In genomic region chr7:34183356-34183755, GRCm38 (mm10) we compare ENCODE assay signal across 13 mouse cellular contexts. TPM values are rescaled to one million over a fixed set of nuclear protein-coding genes. Genes with fewer than 3 reads are reported as not detected.
DNase-seq lines count a peak whose midpoint lies in the region; ATAC-seq and TF ChIP-seq lines count a peak whose summit lies in the region.
"Had no signal": no experiment of that assay in that cellular context is flagged by ENCODE, and none has a peak within 500 bp of the region (broad histone marks: within the 10 kb centered on the region; RNA-seq: fewer than 3 reads in every experiment).

No protein-coding gene starts in this region.

- H3K4me1 ChIP-seq in lung, embryonic 15.5 days: no peaks in the 10 kb centered on the region
- no peaks in the 10 kb centered on the region for H3K4me1 ChIP-seq in lung, adult 2 months (ENCODE audit: control insufficient read depth, insufficient read depth, low read length)
- no peaks in the 10 kb centered on the region for H3K4me1 ChIP-seq in embryonic facial prominence, embryonic 14.5 days (ENCODE audit: control insufficient read depth, insufficient read depth, low read length)
- H3K4me1 ChIP-seq in stomach, postnatal 0 days (replicated peaks; ENCODE audit: control insufficient read depth, insufficient read depth): no peaks in the 10 kb centered on the region
- H3K4me1 ChIP-seq in forebrain, embryonic 15.5 days: no peaks in the 10 kb centered on the region

- TF ChIP-seq POLR2A in lung, adult 2 months (IDR thresholded peaks at IDR 0.05; ENCODE audit: borderline replicate concordance, extremely low read depth, low read depth, low read length): no peak

- no peaks in the 10 kb centered on the region for H3K27me3 ChIP-seq in lung, embryonic 15.5 days
- H3K27me3 ChIP-seq in embryonic facial prominence, embryonic 14.5 days (replicated peaks; ENCODE audit: control insufficient read depth, insufficient read depth, low read length): no peaks in the 10 kb centered on the region
- H3K27me3 ChIP-seq in stomach, postnatal 0 days (ENCODE audit: control insufficient read depth, insufficient read depth, low read length): no peaks in the 10 kb centered on the region
- H3K27me3 ChIP-seq in forebrain, embryonic 15.5 days: no peaks in the 10 kb centered on the region

- no peak overlapping the region for H3K9ac ChIP-seq in lung, embryonic 15.5 days
- H3K9ac ChIP-seq in embryonic facial prominence, embryonic 14.5 days (ENCODE audit: low read depth, low read length): no peak overlapping the region
- no peak overlapping the region for H3K9ac ChIP-seq in stomach, postnatal 0 days (ENCODE audit: low read length)
- no peak overlapping the region for H3K9ac ChIP-seq in forebrain, embryonic 15.5 days (replicated peaks)

- no peak for TF ChIP-seq EP300 in stomach, postnatal 0 days (optimal IDR thresholded peaks at IDR 0.05)

- ATAC-seq in lung, embryonic 15.5 days (ENCODE audit: borderline replicate concordance, extremely low read depth, low FRiP score, low TSS enrichment): 0 out of 2 replicates have a peak, but pooled peaks have one; percentile 49
- peak; percentile 30; the same call in 1 of the 2 replicates for ATAC-seq in embryonic facial prominence, embryonic 14.5 days (ENCODE audit: low read depth)
- peak; percentile 76 for ATAC-seq in stomach, postnatal 0 days (ENCODE audit: low FRiP score, low TSS enrichment)
- no peak for ATAC-seq in forebrain, embryonic 15.5 days (replicated peaks)

- H3K36me3 ChIP-seq in lung, embryonic 15.5 days: peaks cover 38% of the 10 kb centered on the region
- H3K36me3 ChIP-seq in embryonic facial prominence, embryonic 14.5 days (ENCODE audit: control insufficient read depth, insufficient read depth, low read length): peaks cover 43% of the 10 kb centered on the region
- H3K36me3 ChIP-seq in stomach, postnatal 0 days (ENCODE audit: control insufficient read depth, insufficient read depth, low read length): peaks cover 25% of the 10 kb centered on the region
- H3K36me3 ChIP-seq in forebrain, embryonic 15.5 days: peaks cover 39% of the 10 kb centered on the region

- H3K27ac ChIP-seq in lung, embryonic 15.5 days: no peak overlapping the region
- H3K27ac ChIP-seq in embryonic facial prominence, embryonic 14.5 days (replicated peaks; ENCODE audit: low read depth, low read length): no peak overlapping the region
- peak overlapping the region; percentile 45; the same call in 1 of the 2 replicates for H3K27ac ChIP-seq in stomach, postnatal 0 days (replicated peaks)
- no peak overlapping the region for H3K27ac ChIP-seq in forebrain, embryonic 15.5 days (replicated peaks)

- H3K9me3 ChIP-seq in lung, embryonic 15.5 days: no peaks in the 10 kb centered on the region
- H3K9me3 ChIP-seq in embryonic facial prominence, embryonic 14.5 days (ENCODE audit: control insufficient read depth, low read length): no peaks in the 10 kb centered on the region
- H3K9me3 ChIP-seq in stomach, postnatal 0 days (ENCODE audit: control insufficient read depth, low read length): no peaks in the 10 kb centered on the region
- H3K9me3 ChIP-seq in forebrain, embryonic 15.5 days: no peaks in the 10 kb centered on the region

- no peak overlapping the region for H3K4me3 ChIP-seq in lung, embryonic 15.5 days
- no peak overlapping the region for H3K4me3 ChIP-seq in lung, adult 2 months (replicated peaks; ENCODE audit: extremely low read depth, low read depth, low read length)
- no peak overlapping the region for H3K4me3 ChIP-seq in embryonic facial prominence, embryonic 14.5 days (ENCODE audit: low read depth, low read length)
- H3K4me3 ChIP-seq in stomach, postnatal 0 days (ENCODE audit: low read depth, low read length): no peak overlapping the region
- no peak overlapping the region for H3K4me3 ChIP-seq in forebrain, embryonic 15.5 days

- 80% methylated on average over 13 of the region's 13 CpGs for WGBS in lung, embryonic 15.5 days
- 75% methylated on average over 13 of the region's 13 CpGs for WGBS in lung, adult 2 months
- WGBS in embryonic facial prominence, embryonic 14.5 days: 78% methylated on average over 12 of the region's 13 CpGs
- WGBS in stomach, postnatal 0 days: 76% methylated on average over 13 of the region's 13 CpGs
- WGBS in forebrain, embryonic 15.5 days: 89% methylated on average over 13 of the region's 13 CpGs

- no peak for TF ChIP-seq CTCF in lung, adult 2 months (IDR thresholded peaks at IDR 0.05; ENCODE audit: insufficient read depth, low read length)
- no peak for TF ChIP-seq CTCF in stomach, postnatal 0 days (IDR thresholded peaks at IDR 0.05; ENCODE audit: low read depth)

- DNase-seq in adrenal gland, postnatal 36 days: peak; percentile 11 to 47
- DNase-seq in adrenal gland, adult 8-10 months: no peak
- no peak for DNase-seq in lung, adult 2 months
- peak; percentile 33 for DNase-seq in embryonic facial prominence, embryonic 14.5 days (ENCODE audit: low spot score)
- DNase-seq in stomach, postnatal 0 days (ENCODE audit: low spot score): no peak
- no peak for DNase-seq in spleen, postnatal 10 days (ENCODE audit: low spot score in 2 of 2)
- DNase-seq: cerebellum, adult 2 months; lung, postnatal 36 days; thymus, postnatal 25 days had no signal

- no peak overlapping the region for H3K4me2 ChIP-seq in lung, embryonic 15.5 days
- H3K4me2 ChIP-seq in embryonic facial prominence, embryonic 14.5 days (ENCODE audit: low read depth, low read length): no peak overlapping the region
- H3K4me2 ChIP-seq in stomach, postnatal 0 days (replicated peaks; ENCODE audit: low read depth): no peak overlapping the region
- H3K4me2 ChIP-seq in forebrain, embryonic 15.5 days (replicated peaks): no peak overlapping the region
- H3K4me2 ChIP-seq: liver, embryonic 11.5 days had no signal

RNA-seq across cellular contexts. Expression of gene Pdcd2l, which starts 13.1 kb away (rescaled TPM):
- 10 to 100 TPM; 21.8 to 23.9 TPM for total RNA-seq in adrenal gland, postnatal 36 days (2021)
- 10 to 100 TPM; 25.7 to 30.3 (median 27.0) TPM for total RNA-seq in adrenal gland, adult 8-10 months (2022)
- 57.6 and 58.1 TPM in 2 replicates for polyA plus RNA-seq in lung, embryonic 15.5 days (2015; fragmentation: Nextera tagmentation; extraction: Ambion mirVana)
- 19.1 and 23.7 TPM in 2 replicates for polyA plus RNA-seq in lung, adult 2 months (2012; rRNA removed)
- 47.5 and 55.0 TPM in 2 replicates for polyA plus RNA-seq in embryonic facial prominence, embryonic 14.5 days (2014; fragmentation: Nextera tagmentation; extraction: Ambion mirVana)
- polyA plus RNA-seq in stomach, postnatal 0 days (2015; fragmentation: Nextera tagmentation; extraction: Ambion mirVana): 30.4 and 34.6 TPM in 2 replicates
- polyA plus RNA-seq in forebrain, embryonic 15.5 days (2015; fragmentation: Nextera tagmentation; extraction: Ambion mirVana): 78.1 and 80.6 TPM in 2 replicates

RNA-seq across cellular contexts. Expression of gene Uba2, which starts 14.0 kb away (rescaled TPM):
- total RNA-seq in adrenal gland, postnatal 36 days (2021): 10 to 100 TPM; 74.8 to 76.1 TPM
- total RNA-seq in adrenal gland, adult 8-10 months (2022): 10 to 100 TPM; 64.3 to 77.2 (median 72.4) TPM
- 218 and 227 TPM in 2 replicates for polyA plus RNA-seq in lung, embryonic 15.5 days (2015; fragmentation: Nextera tagmentation; extraction: Ambion mirVana)
- polyA plus RNA-seq in lung, adult 2 months (2012; rRNA removed): 23.9 and 42.1 TPM in 2 replicates
- 166 and 183 TPM in 2 replicates for polyA plus RNA-seq in embryonic facial prominence, embryonic 14.5 days (2014; fragmentation: Nextera tagmentation; extraction: Ambion mirVana)
- 80.4 and 80.5 TPM in 2 replicates for polyA plus RNA-seq in stomach, postnatal 0 days (2015; fragmentation: Nextera tagmentation; extraction: Ambion mirVana)
- 202 and 208 TPM in 2 replicates for polyA plus RNA-seq in forebrain, embryonic 15.5 days (2015; fragmentation: Nextera tagmentation; extraction: Ambion mirVana)

RNA-seq across cellular contexts. Expression of gene Gpi1, which starts 46.8 kb away (rescaled TPM):
- 100 to 1,000 TPM; 373 to 429 TPM for total RNA-seq in adrenal gland, postnatal 36 days (2021)
- 100 to 1,000 TPM; 226 to 338 (median 277) TPM for total RNA-seq in adrenal gland, adult 8-10 months (2022)
- 252 and 264 TPM in 2 replicates for polyA plus RNA-seq in lung, embryonic 15.5 days (2015; fragmentation: Nextera tagmentation; extraction: Ambion mirVana)
- polyA plus RNA-seq in lung, adult 2 months (2012; rRNA removed): 164 and 199 TPM in 2 replicates
- 313 and 332 TPM in 2 replicates for polyA plus RNA-seq in embryonic facial prominence, embryonic 14.5 days (2014; fragmentation: Nextera tagmentation; extraction: Ambion mirVana)
- 235 and 244 TPM in 2 replicates for polyA plus RNA-seq in stomach, postnatal 0 days (2015; fragmentation: Nextera tagmentation; extraction: Ambion mirVana)
- polyA plus RNA-seq in forebrain, embryonic 15.5 days (2015; fragmentation: Nextera tagmentation; extraction: Ambion mirVana): 173 and 180 TPM in 2 replicates

RNA-seq across cellular contexts. Expression of gene Wtip, which starts 50.3 kb away (rescaled TPM):
- total RNA-seq in adrenal gland, postnatal 36 days (2021): 10 to 100 TPM; 24.6 to 29.1 TPM
- total RNA-seq in adrenal gland, adult 8-10 months (2022): 10 to 100 TPM; 20.0 to 34.4 (median 27.8) TPM
- 7.6 and 8.9 TPM in 2 replicates for polyA plus RNA-seq in lung, embryonic 15.5 days (2015; fragmentation: Nextera tagmentation; extraction: Ambion mirVana)
- 41.1 and 41.2 TPM in 2 replicates for polyA plus RNA-seq in lung, adult 2 months (2012; rRNA removed)
- 6.8 and 7.8 TPM in 2 replicates for polyA plus RNA-seq in embryonic facial prominence, embryonic 14.5 days (2014; fragmentation: Nextera tagmentation; extraction: Ambion mirVana)
- polyA plus RNA-seq in stomach, postnatal 0 days (2015; fragmentation: Nextera tagmentation; extraction: Ambion mirVana): 3.5 and 5.0 TPM in 2 replicates
- polyA plus RNA-seq in forebrain, embryonic 15.5 days (2015; fragmentation: Nextera tagmentation; extraction: Ambion mirVana): 3.0 and 4.3 TPM in 2 replicates
- total RNA-seq: monocyte, adult 5-6 weeks had no signal

Comparison
In these comparisons a context has a peak if more than half of its experiments do, and no peak if none do; other contexts are left out.
1. DNase-seq: peak in adrenal gland, postnatal 36 days (2 of 2) and embryonic facial prominence, embryonic 14.5 days (single experiment); none in adrenal gland, adult 8-10 months (single experiment), lung, adult 2 months (single experiment), stomach, postnatal 0 days (single experiment) and spleen, postnatal 10 days (0 of 2).